Comparison of ENCODE assay signal across 8 mouse cellular contexts in genomic region chr2:172105241-172105640, GRCm38 (mm10).
DNase-seq lines count a peak whose midpoint lies in the region; ATAC-seq and TF ChIP-seq lines count a peak whose summit lies in the region.
"Had no signal": no experiment of that assay in that cellular context is flagged by ENCODE, and none has a peak within 500 bp of the region (broad histone marks: within the 10 kb centered on the region; RNA-seq: fewer than 3 reads in every experiment).

No protein-coding gene starts in this region.

- ATAC-seq in kidney, postnatal 0 days (replicated peaks; ENCODE audit: low FRiP score, low read depth), result no peak
- ATAC-seq in hindbrain, postnatal 0 days, result 0 out of 2 replicates have a peak, but pooled peaks have one; percentile 35
- ATAC-seq: lung, postnatal 0 days had no signal

- no peak overlapping the region for H3K4me3 ChIP-seq in kidney, postnatal 0 days (replicated peaks; ENCODE audit: low read depth, low read length)
- no peak overlapping the region for H3K4me3 ChIP-seq in hindbrain, postnatal 0 days (ENCODE audit: low read length)

- no peak overlapping the region for H3K9ac ChIP-seq in kidney, postnatal 0 days (ENCODE audit: low read depth, low read length)
- H3K9ac ChIP-seq in hindbrain, postnatal 0 days (replicated peaks; ENCODE audit: low read length), result no peak overlapping the region

- H3K27ac ChIP-seq in kidney, postnatal 0 days, result no peak overlapping the region
- H3K27ac ChIP-seq in hindbrain, postnatal 0 days, result no peak overlapping the region

- peak; percentile 11 for DNase-seq in kidney, postnatal 0 days (ENCODE audit: low spot score)
- DNase-seq in kidney, postnatal 36 days, result no peak
- DNase-seq in cerebellum, adult 9-10 months, result peak; percentile 44
- peak; percentile 45 for DNase-seq in hindbrain, postnatal 0 days (ENCODE audit: low spot score)
- DNase-seq in retina, embryonic 14.5 days (ENCODE audit: low spot score), result peak; percentile 60
- no peak for DNase-seq in left cerebral cortex, adult 8-10 months (ENCODE audit: low spot score in 2 of 2)
- no peak for DNase-seq in layer of hippocampus, postnatal 36 days

- no peaks in the 10 kb centered on the region for H3K9me3 ChIP-seq in kidney, postnatal 0 days (replicated peaks; ENCODE audit: low read length)
- H3K9me3 ChIP-seq in hindbrain, postnatal 0 days (ENCODE audit: low read length), result no peaks in the 10 kb centered on the region

- H3K36me3 ChIP-seq in kidney, postnatal 0 days (ENCODE audit: insufficient read depth, low read length), result no peaks in the 10 kb centered on the region
- no peaks in the 10 kb centered on the region for H3K36me3 ChIP-seq in hindbrain, postnatal 0 days (ENCODE audit: insufficient read depth, low read length)

- H3K4me1 ChIP-seq in kidney, postnatal 0 days (replicated peaks; ENCODE audit: insufficient read depth, low read length), result no peaks in the 10 kb centered on the region
- H3K4me1 ChIP-seq in hindbrain, postnatal 0 days (ENCODE audit: insufficient read depth, low read length), result 0 out of 2 replicates have a peak, but pooled peaks cover 6% of the 10 kb centered on the region

- TF ChIP-seq CTCF in kidney, postnatal 0 days (IDR thresholded peaks at IDR 0.05; ENCODE audit: low read depth), result no peak
- TF ChIP-seq CTCF in hindbrain, postnatal 0 days (IDR thresholded peaks at IDR 0.05; ENCODE audit: low read depth), result no peak

- H3K27me3 ChIP-seq in kidney, postnatal 0 days (ENCODE audit: insufficient read depth, low read length), result no peaks in the 10 kb centered on the region
- H3K27me3 ChIP-seq in hindbrain, postnatal 0 days (ENCODE audit: insufficient read depth, low read length), result no peaks in the 10 kb centered on the region

- H3K4me2 ChIP-seq in kidney, postnatal 0 days (ENCODE audit: low read length), result no peak overlapping the region
- no peak overlapping the region for H3K4me2 ChIP-seq in hindbrain, postnatal 0 days (ENCODE audit: low read depth, low read length)

- WGBS in kidney, postnatal 0 days, result 18% methylated on average over 10 of the region's 10 CpGs
- WGBS in hindbrain, postnatal 0 days, result 49% methylated on average over 10 of the region's 10 CpGs

Comparison
In these comparisons a context has a peak if more than half of its experiments do, and no peak if none do; other contexts are left out.
1. DNase-seq: peak in kidney, postnatal 0 days (single experiment), cerebellum, adult 9-10 months (single experiment), hindbrain, postnatal 0 days (single experiment) and retina, embryonic 14.5 days (single experiment); none in kidney, postnatal 36 days (0 of 2), left cerebral cortex, adult 8-10 months (0 of 2) and layer of hippocampus, postnatal 36 days (0 of 2).